Mouse (Mus musculus) megakaryocyte, embryonic 14.5 days (primary cell): ENCODE measurements around the gene Slc3a2. TPM values are rescaled to one million over a fixed set of nuclear protein-coding genes. Genes with fewer than 3 reads are reported as not detected.

Source experiments
- H3K27me3 ChIP-seq: replicated peaks from 2 replicates; pipeline ENCODE3; 2012; ENCODE audit warnings: inconsistent platforms
- H3K36me3 ChIP-seq: replicated peaks from 2 replicates; pipeline ENCODE3; 2012; ENCODE audit warnings: low read length, inconsistent platforms, mixed read lengths
- H3K4me1 ChIP-seq: 2 replicates; pipeline ENCODE4 v1.6.1; 2012; ENCODE audit warnings: inconsistent platforms
- H3K4me3 ChIP-seq: replicated peaks from 2 replicates; pipeline ENCODE3; 2012; ENCODE audit warnings: moderate library complexity, mild to moderate bottlenecking, inconsistent platforms
- H3K9me3 ChIP-seq: 2 replicates; pipeline ENCODE4 v1.6.1; 2012; ENCODE audit warnings: inconsistent platforms
- FLI1 ChIP-seq: IDR thresholded peaks from 2 replicates; pipeline ENCODE4 v1.6.1; 2012; ENCODE audit warnings: low read length, inconsistent platforms, mixed read lengths
- GATA1 ChIP-seq: IDR thresholded peaks from 3 replicates; pipeline ENCODE4 v1.6.1; 2012; ENCODE audit warnings: mixed read lengths, low read length, inconsistent platforms, borderline replicate concordance
- polyA plus RNA-seq: library from polyadenylated mRNA; stranded (reverse); fragments of >175 nt; gene quantifications from 2 replicates; pipeline ENCODE4 v1.2.3, GENCODE M21; 2012; ENCODE audit warnings: low replicate concordance; ENCODE audit not compliant: insufficient read depth

Gene Slc3a2
- polyA plus RNA-seq, 1 experiment, result 161 TPM

GRCm38 (mm10) chr19:8710057-8710456 lies 13.1 kb downstream of the Slc3a2 start:
- peak overlapping the region; percentile 50 for H3K4me3 ChIP-seq
- H3K36me3 ChIP-seq, result peaks cover 73% of the 10 kb centered on the region
- no peak for TF ChIP-seq GATA1
- TF ChIP-seq FLI1, result no peak
- H3K9me3 ChIP-seq, result no peaks in the 10 kb centered on the region
- no peaks in the 10 kb centered on the region for H3K27me3 ChIP-seq
- H3K4me1 ChIP-seq, result peaks cover 69% of the 10 kb centered on the region

- no peaks in the 10 kb centered on the region for H3K9me3 ChIP-seq
- H3K36me3 ChIP-seq, result peaks cover 76% of the 10 kb centered on the region
- no peak overlapping the region for H3K4me3 ChIP-seq
These were observed 14.2 kb downstream of the Slc3a2 start for GRCm38 (mm10) chr19:8708954-8709353.

GRCm38 (mm10) chr19:8706930-8707329 lies 16.2 kb downstream of the Slc3a2 start:
- no peaks in the 10 kb centered on the region for H3K9me3 ChIP-seq
- H3K4me1 ChIP-seq, result peaks cover 68% of the 10 kb centered on the region
- no peak overlapping the region for H3K4me3 ChIP-seq
- TF ChIP-seq FLI1, result no peak
- H3K27me3 ChIP-seq, result no peaks in the 10 kb centered on the region
- H3K36me3 ChIP-seq, result peaks cover 68% of the 10 kb centered on the region

More at GRCm38 (mm10) chr19:8708954-8709353, 14.2 kb downstream of the Slc3a2 start:
- peaks cover 59% of the 10 kb centered on the region for H3K4me1 ChIP-seq
- no peaks in the 10 kb centered on the region for H3K27me3 ChIP-seq
- TF ChIP-seq FLI1, result no peak
- no peak for TF ChIP-seq GATA1

GRCm38 (mm10) chr19:8706132-8706667 lies 17.0 kb downstream of the Slc3a2 start:
- no peak overlapping the region for H3K4me3 ChIP-seq
- peaks cover 61% of the 10 kb centered on the region for H3K36me3 ChIP-seq
- H3K9me3 ChIP-seq, result no peaks in the 10 kb centered on the region
- H3K27me3 ChIP-seq, result no peaks in the 10 kb centered on the region
- TF ChIP-seq GATA1 (no peak), FLI1 (no peak)
- peaks cover 63% of the 10 kb centered on the region for H3K4me1 ChIP-seq

- Histone ChIP-seq H3K4me3 (no peak overlapping the region), H3K4me1 (peaks cover 53% of the 10 kb centered on the region), H3K36me3 (peaks cover 50% of the 10 kb centered on the region), H3K27me3 (no peaks in the 10 kb centered on the region), H3K9me3 (no peaks in the 10 kb centered on the region)
- no peak for TF ChIP-seq FLI1
- no peak for TF ChIP-seq GATA1
These were observed 18.0 kb downstream of the Slc3a2 start for GRCm38 (mm10) chr19:8705026-8705708.

GRCm38 (mm10) chr19:8703571-8703970 lies 19.6 kb downstream of the Slc3a2 start:
- peaks cover 37% of the 10 kb centered on the region for H3K4me1 ChIP-seq
- H3K27me3 ChIP-seq, result no peaks in the 10 kb centered on the region
- H3K4me3 ChIP-seq, result no peak overlapping the region
- H3K9me3 ChIP-seq, result no peaks in the 10 kb centered on the region
- peaks cover 34% of the 10 kb centered on the region for H3K36me3 ChIP-seq
- TF ChIP-seq GATA1 (no peak), FLI1 (no peak)

- peaks cover 27% of the 10 kb centered on the region for H3K4me1 ChIP-seq
- H3K27me3 ChIP-seq, result no peaks in the 10 kb centered on the region
- no peaks in the 10 kb centered on the region for H3K9me3 ChIP-seq
- no peak for TF ChIP-seq GATA1
- no peak for TF ChIP-seq FLI1
- H3K36me3 ChIP-seq, result peaks cover 23% of the 10 kb centered on the region
- H3K4me3 ChIP-seq, result no peak overlapping the region
These were observed 20.7 kb downstream of the Slc3a2 start for GRCm38 (mm10) chr19:8702458-8702857.

GRCm38 (mm10) chr19:8699652-8700051 lies 23.5 kb downstream of the Slc3a2 start:
- H3K9me3 ChIP-seq, result no peaks in the 10 kb centered on the region
- H3K4me1 ChIP-seq, result peaks cover 25% of the 10 kb centered on the region
- no peak overlapping the region for H3K4me3 ChIP-seq
- H3K36me3 ChIP-seq, result no peaks in the 10 kb centered on the region
- TF ChIP-seq GATA1 (no peak), FLI1 (no peak)
- peaks cover 2% of the 10 kb centered on the region for H3K27me3 ChIP-seq

GRCm38 (mm10) chr19:8695330-8695729 lies 27.8 kb downstream of the Slc3a2 start:
- TF ChIP-seq GATA1, result no peak
- TF ChIP-seq FLI1, result no peak
- Histone ChIP-seq H3K4me1 (peaks cover 18% of the 10 kb centered on the region), H3K36me3 (no peaks in the 10 kb centered on the region), H3K9me3 (no peaks in the 10 kb centered on the region), H3K27me3 (peaks cover 9% of the 10 kb centered on the region), H3K4me3 (no peak overlapping the region)

GRCm38 (mm10) chr19:8692740-8693139 lies 30.4 kb downstream of the Slc3a2 start:
- H3K27me3 ChIP-seq, result peaks cover 13% of the 10 kb centered on the region
- TF ChIP-seq GATA1 (no peak), FLI1 (no peak)
- H3K4me1 ChIP-seq, result peaks cover 23% of the 10 kb centered on the region
- H3K36me3 ChIP-seq, result no peaks in the 10 kb centered on the region
- no peak overlapping the region for H3K4me3 ChIP-seq
- no peaks in the 10 kb centered on the region for H3K9me3 ChIP-seq
